Mouse (Mus musculus): Measurements from ENCODE around the gene Gpd1. TPM values are rescaled to one million over a fixed set of nuclear protein-coding genes. Genes with fewer than 3 reads are reported as not detected.
"Not testable (repeated sequence)": the region's sequence is repeated elsewhere in the genome, so short reads cannot be mapped to it uniquely, and the experiment has no call there.

The Gpd1 gene
- polyA plus RNA-seq, 1 experiment from 2014 or later: 1.9 TPM

DNA sequence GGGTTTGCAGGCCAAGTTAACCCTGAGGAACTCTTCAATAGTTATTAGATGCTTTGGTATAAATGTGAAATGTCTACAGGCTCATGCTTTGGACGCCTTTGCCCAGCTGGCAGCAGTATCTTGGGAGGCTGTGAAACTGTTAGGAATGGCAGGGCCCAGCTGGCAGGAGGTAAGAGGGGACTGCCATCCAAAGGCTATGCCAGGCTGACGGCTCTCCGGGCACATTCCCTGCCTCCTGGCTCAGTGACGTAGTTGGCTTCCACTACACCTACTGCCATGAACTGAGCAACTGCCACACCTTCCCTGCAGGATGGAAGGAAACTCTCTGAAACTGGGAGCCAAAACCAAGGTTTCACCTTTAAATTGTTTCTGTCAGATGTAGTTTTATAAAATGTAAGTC is 22.9 kb downstream of the Gpd1 start:
- Histone ChIP-seq H3K36me3 (ENCODE audit: inconsistent target) (peaks cover 41% of the 10 kb centered on the region), H3K79me2 (ENCODE audit: inconsistent target) (no peaks in the 10 kb centered on the region), H3K27ac (no peak overlapping the region), H3K4me3 (ENCODE audit: inconsistent target) (no peak overlapping the region)
- 85% methylated on average over 4 of the region's 4 CpGs for WGBS (ENCODE audit: missing documents)

- Histone ChIP-seq H3K4me3 (ENCODE audit: inconsistent target) (no peak overlapping the region), H3K27ac (no peak overlapping the region), H3K79me2 (ENCODE audit: inconsistent target) (peaks cover 73% of the 10 kb centered on the region), H3K36me3 (ENCODE audit: inconsistent target) (no peaks in the 10 kb centered on the region)
- WGBS (ENCODE audit: missing documents): 94% methylated on average over 3 of the region's 3 CpGs
These were observed 36.9 kb downstream of the Gpd1 start for GRCm38 (mm10) chr15:99754204-99754603.

GRCm38 (mm10) chr15:99767467-99767866 is 50.2 kb downstream of the Gpd1 start:
- no peaks in the 10 kb centered on the region for H3K36me3 ChIP-seq (ENCODE audit: inconsistent target)
- H3K4me3 ChIP-seq (ENCODE audit: inconsistent target): no peak overlapping the region
- 89% methylated on average over 4 of the region's 4 CpGs for WGBS (ENCODE audit: missing documents)
- peaks cover 87% of the 10 kb centered on the region for H3K79me2 ChIP-seq (ENCODE audit: inconsistent target)
- H3K27ac ChIP-seq: no peak overlapping the region

GRCm38 (mm10) chr15:99768761-99769160 is 51.4 kb downstream of the Gpd1 start:
- H3K79me2 ChIP-seq (ENCODE audit: inconsistent target): peaks cover 74% of the 10 kb centered on the region
- WGBS (ENCODE audit: missing documents): 89% methylated on average over 1 of the region's 1 CpGs
- no peak overlapping the region for H3K4me3 ChIP-seq (ENCODE audit: inconsistent target)
- H3K27ac ChIP-seq: no peak overlapping the region
- no peaks in the 10 kb centered on the region for H3K36me3 ChIP-seq (ENCODE audit: inconsistent target)

DNA sequence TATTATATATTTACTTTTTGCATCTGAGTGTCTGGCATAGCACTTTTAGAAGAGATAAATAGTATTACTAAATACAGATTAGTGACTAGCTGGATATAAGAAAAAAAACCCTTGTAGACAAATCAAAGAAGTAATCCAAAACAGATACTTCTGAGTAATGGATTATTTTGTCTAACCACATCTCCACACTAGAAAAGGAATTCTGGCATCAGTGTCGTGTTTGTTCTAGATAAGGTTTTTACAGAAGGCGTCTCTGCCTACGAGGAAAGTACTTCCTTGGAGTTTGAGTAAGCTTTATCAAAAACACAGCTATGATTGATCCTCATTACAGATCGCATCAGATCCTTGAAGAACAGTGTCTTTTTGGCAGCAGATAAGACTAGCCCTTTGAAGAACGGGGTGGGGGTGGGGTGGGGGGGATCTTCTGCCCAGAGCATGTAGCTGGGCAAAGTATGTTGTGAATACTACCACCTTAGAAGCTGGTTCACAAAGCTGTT is 53.7 kb downstream of the Gpd1 start:
- H3K27ac ChIP-seq: peak overlapping the region; percentile 62; the same call in 1 of the 2 replicates
- H3K4me3 ChIP-seq (ENCODE audit: inconsistent target): peak overlapping the region; percentile 67
- H3K79me2 ChIP-seq (ENCODE audit: inconsistent target): peaks cover 51% of the 10 kb centered on the region
- H3K36me3 ChIP-seq (ENCODE audit: inconsistent target): no peaks in the 10 kb centered on the region
- 37% methylated on average over 5 of the region's 5 CpGs for WGBS (ENCODE audit: missing documents)

DNA sequence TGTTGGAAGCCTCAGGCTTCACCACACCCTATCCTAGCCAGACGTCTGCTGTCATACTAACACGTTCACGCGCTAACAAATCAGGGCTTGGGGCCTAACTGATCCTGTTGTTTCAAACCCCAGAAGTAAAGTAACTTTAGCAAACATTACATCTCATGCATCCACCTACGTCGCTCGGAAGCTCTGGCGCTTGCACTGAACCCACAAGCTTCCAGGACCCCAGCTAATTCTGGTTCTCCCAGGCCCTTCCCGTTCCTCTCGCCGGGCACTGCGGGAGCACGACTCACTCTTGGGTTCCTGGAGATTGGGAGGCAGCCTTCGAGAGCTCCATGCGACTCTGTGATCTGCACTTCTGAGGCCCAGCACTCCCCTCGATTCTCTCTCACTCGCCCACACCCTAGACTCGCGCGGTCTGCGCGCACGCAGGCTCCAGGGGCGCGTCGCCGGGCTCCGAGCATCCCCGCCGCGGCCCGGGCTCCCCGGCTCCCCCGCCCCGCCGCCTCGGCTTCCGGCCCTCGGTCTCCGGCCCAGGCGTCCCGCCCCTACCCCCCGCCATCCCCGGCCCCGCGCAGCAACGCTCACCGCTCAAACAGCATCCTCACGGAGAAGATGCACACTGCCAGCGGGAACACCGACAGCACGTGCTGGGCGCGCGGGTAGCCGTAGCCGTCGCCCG is 54.4 kb downstream of the Gpd1 start:
- Histone ChIP-seq H3K36me3 (ENCODE audit: inconsistent target) (no peaks in the 10 kb centered on the region), H3K4me3 (ENCODE audit: inconsistent target) (peak overlapping the region; percentile 67), H3K79me2 (ENCODE audit: inconsistent target) (peaks cover 44% of the 10 kb centered on the region), H3K27ac (peak overlapping the region; percentile 62)
- WGBS (ENCODE audit: missing documents): under 1% methylated on average over 51 of the region's 59 CpGs

- H3K79me2 ChIP-seq (ENCODE audit: inconsistent target): peaks cover 38% of the 10 kb centered on the region
- H3K4me3 ChIP-seq (ENCODE audit: inconsistent target): peak overlapping the region; percentile 67; the same call in 1 of the 2 replicates
- H3K36me3 ChIP-seq (ENCODE audit: inconsistent target): no peaks in the 10 kb centered on the region
- under 1% methylated on average over 34 of the region's 41 CpGs for WGBS (ENCODE audit: missing documents)
- no peak overlapping the region for H3K27ac ChIP-seq
These were observed 55.1 kb downstream of the Gpd1 start for GRCm38 (mm10) chr15:99772277-99772880.

- H3K27ac ChIP-seq: peak within 1 kb of the TSS; percentile 62
- H3K4me3 ChIP-seq (ENCODE audit: inconsistent target): peak within 1 kb of the TSS; percentile 67
- peaks cover 35% of the 10 kb centered on the region for H3K79me2 ChIP-seq (ENCODE audit: inconsistent target)
- H3K36me3 ChIP-seq (ENCODE audit: inconsistent target): not testable (repeated sequence)
These were observed 55.4 kb downstream of the Gpd1 start, which contains the start of gene Cers5 for GRCm38 (mm10) chr15:99772881-99772924. Gene Cers5, minus strand, starts transcription at chr15:99772885.

- H3K27ac ChIP-seq: no peak overlapping the region
- no peaks in the 10 kb centered on the region for H3K36me3 ChIP-seq (ENCODE audit: inconsistent target)
- H3K79me2 ChIP-seq (ENCODE audit: inconsistent target): peaks cover 32% of the 10 kb centered on the region
- H3K4me3 ChIP-seq (ENCODE audit: inconsistent target): no peak overlapping the region
- WGBS (ENCODE audit: missing documents): 55% methylated on average over 3 of the region's 3 CpGs
These were observed 55.6 kb downstream of the Gpd1 start for GRCm38 (mm10) chr15:99772925-99773324.

Other genes with a start within 250 kb of the Gpd1 start
- gene Bcdin3d, start 242.8 kb upstream of the Gpd1 start, polyA plus RNA-seq (2018): 2.9 to 5.5 TPM (median 5.3 TPM) in 3 replicates
- not detected in 3 replicates for gene Faim2, start 189.3 kb upstream of the Gpd1 start, polyA plus RNA-seq (2018)
- not detected in 3 replicates for gene Aqp2, start 138.5 kb upstream of the Gpd1 start, polyA plus RNA-seq (2018)
- not detected in 3 replicates for gene Aqp5, start 126.7 kb upstream of the Gpd1 start, polyA plus RNA-seq (2018)
- not detected in 3 replicates for gene Aqp6, start 116.1 kb upstream of the Gpd1 start, polyA plus RNA-seq (2018)
- 9.7 to 21.3 TPM (median 17.1 TPM) in 3 replicates for gene Racgap1, start 65.9 kb upstream of the Gpd1 start, polyA plus RNA-seq (2018)
- 0.13 TPM in 1 of 3 replicates, not detected in the others for gene Asic1, start 47.1 kb upstream of the Gpd1 start, polyA plus RNA-seq (2018)
- 13.0 to 15.0 TPM (median 14.7 TPM) in 3 replicates for gene Smarcd1, start 15.4 kb upstream of the Gpd1 start, polyA plus RNA-seq (2018)
- gene Gm17349, start 12.0 kb upstream of the Gpd1 start, polyA plus RNA-seq (2018): not detected in 3 replicates
- 18.4 to 95.0 TPM (median 69.0 TPM) in 3 replicates for gene Cox14, start 8.1 kb downstream of the Gpd1 start, polyA plus RNA-seq (2018)
- 30.6 to 52.5 TPM (median 40.5 TPM) in 3 replicates for gene Cers5, start 55.4 kb downstream of the Gpd1 start, polyA plus RNA-seq (2018)
- 43.9 to 108 TPM (median 59.6 TPM) in 3 replicates for gene Lima1, start 157.9 kb downstream of the Gpd1 start, polyA plus RNA-seq (2018)
- not detected in 3 replicates for gene Fam186a, start 249.5 kb downstream of the Gpd1 start, polyA plus RNA-seq (2018)